Mouse (Mus musculus) liver, embryonic 16.5 days (tissue): Measurements from ENCODE around the gene Krtap2-4. TPM values are rescaled to one million over a fixed set of nuclear protein-coding genes. Genes with fewer than 3 reads are reported as not detected.
"Not testable (repeated sequence)": the region's sequence is repeated elsewhere in the genome, so short reads cannot be mapped to it uniquely, and the experiment has no call there.

Experiments used
- ATAC-seq: fragments of 200-750 bp; cut with Nextera tagmentation; 2 replicates; pipeline ENCODE4 v1.8.0; 2017; ENCODE audit warnings: low read depth, mild to moderate bottlenecking, moderate number of reproducible peaks, moderate library complexity
- H3K27ac ChIP-seq: fragments of 300-500 bp; sonication (generic); 2 replicates; pipeline ENCODE4 v1.5.1; 2014; ENCODE audit warnings: mild to moderate bottlenecking, low read length
- H3K27me3 ChIP-seq: fragments of 300-500 bp; sonication (generic); 2 replicates; pipeline ENCODE4 v1.6.1; 2014; ENCODE audit warnings: low read depth, low read length, mixed read lengths; ENCODE audit not compliant: control insufficient read depth, insufficient read depth
- H3K36me3 ChIP-seq: fragments of 300-500 bp; sonication (generic); 2 replicates; pipeline ENCODE4 v1.6.1; 2014; ENCODE audit warnings: mild to moderate bottlenecking; ENCODE audit not compliant: control insufficient read depth, insufficient read depth
- H3K4me1 ChIP-seq: fragments of 300-500 bp; sonication (generic); 2 replicates; pipeline ENCODE4 v1.6.1; 2014; ENCODE audit warnings: low read depth, low read length, mixed read lengths; ENCODE audit not compliant: control insufficient read depth
- H3K4me2 ChIP-seq: fragments of 300-500 bp; sonication (generic); 2 replicates; pipeline ENCODE4 v1.6.1; 2014; ENCODE audit warnings: low read depth, low read length, mixed read lengths
- H3K4me3 ChIP-seq: fragments of 300-500 bp; sonication (generic); 2 replicates; pipeline ENCODE4 v1.5.1; 2014; ENCODE audit warnings: low read depth, mild to moderate bottlenecking, low read length
- H3K9ac ChIP-seq: fragments of 300-500 bp; sonication (generic); 2 replicates; pipeline ENCODE4 v1.6.1; 2014; ENCODE audit warnings: low read depth, low read length
- H3K9me3 ChIP-seq: fragments of 300-500 bp; sonication (generic); replicated peaks from 2 replicates; pipeline ENCODE4 v1.6.1; 2016; ENCODE audit warnings: low read length; ENCODE audit not compliant: control insufficient read depth
- WGBS: fragments of 180-500 bp; shearing (Covaris S2); extraction: QIAGEN DNeasy Blood & Tissue Kit; methylation state at CpG from one replicate; pipeline ENCODE4 v1.1.7; 2014; ENCODE audit not compliant: insufficient replicate concordance; 5-methylcytosine and 5-hydroxymethylcytosine counted together
- polyA plus RNA-seq: library from polyadenylated mRNA; unstranded; fragments of >200 nt; fragmentation: Nextera tagmentation; extraction: Ambion mirVana; gene quantifications from 2 replicates; pipeline ENCODE4 v1.2.1, GENCODE M21; 2015

Krtap2-4 gene
- polyA plus RNA-seq, 1 experiment from 2014 or later: not detected

DNA sequence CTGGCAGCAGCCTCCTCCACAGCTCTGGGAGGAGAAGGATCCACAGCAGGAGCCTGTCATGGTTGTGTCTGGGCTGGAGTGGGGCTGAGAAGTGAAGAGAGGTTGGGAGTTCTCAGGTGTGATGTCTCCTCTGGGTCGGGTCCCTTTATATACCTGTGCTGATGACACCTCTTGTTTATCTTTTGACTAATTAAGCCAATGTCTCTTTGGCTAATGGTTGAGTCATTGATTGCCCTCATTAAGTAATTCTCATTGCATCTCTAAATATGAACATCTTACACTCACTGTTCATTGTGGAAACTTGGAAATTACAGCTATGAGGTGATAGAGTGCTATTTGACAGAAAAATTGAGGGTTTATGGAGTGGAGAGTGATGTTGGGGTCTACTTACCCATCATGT is 11.4 kb downstream of the Krtap2-4 start, which contains the start of gene Gm11938:
Gene Gm11938, minus strand, starts transcription at position 101 of the 400 bp plus-strand sequence.
- not testable (repeated sequence) for H3K27ac ChIP-seq, H3K4me3 ChIP-seq, H3K9ac ChIP-seq, H3K27me3 ChIP-seq, H3K9me3 ChIP-seq, H3K4me2 ChIP-seq, H3K4me1 ChIP-seq, H3K36me3 ChIP-seq, ATAC-seq
- 36% methylated on average over 1 of the region's 1 CpGs for WGBS

DNA sequence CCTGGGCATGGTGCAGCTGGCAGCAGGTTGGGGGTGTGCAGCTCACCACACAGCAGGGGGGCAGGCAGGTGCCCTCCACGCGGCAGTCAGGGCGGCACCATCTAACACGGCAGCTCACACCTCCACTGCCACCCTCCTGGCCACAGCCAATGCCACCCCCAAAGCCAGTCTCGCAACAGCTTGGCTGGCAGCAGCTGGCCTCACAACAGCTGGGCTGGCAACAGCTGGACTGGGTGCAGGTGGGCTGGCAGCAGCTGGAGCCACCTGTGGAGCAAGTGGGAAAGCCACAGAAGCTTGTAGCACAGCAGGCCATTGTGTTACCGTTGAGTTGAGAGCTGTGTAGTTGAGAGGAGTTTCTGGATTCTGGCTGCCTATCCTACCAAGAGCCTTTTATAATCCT is 16.9 kb downstream of the Krtap2-4 start, which contains the start of gene Krtap9-3:
Gene Krtap9-3, minus strand, starts transcription at position 364 of the 400 bp plus-strand sequence.
- H3K27me3 ChIP-seq, H3K9me3 ChIP-seq, H3K4me1 ChIP-seq, H3K4me3 ChIP-seq, H3K9ac ChIP-seq, H3K4me2 ChIP-seq, H3K36me3 ChIP-seq, ATAC-seq, H3K27ac ChIP-seq: not testable (repeated sequence)
- WGBS: 76% methylated on average over 4 of the region's 6 CpGs

DNA sequence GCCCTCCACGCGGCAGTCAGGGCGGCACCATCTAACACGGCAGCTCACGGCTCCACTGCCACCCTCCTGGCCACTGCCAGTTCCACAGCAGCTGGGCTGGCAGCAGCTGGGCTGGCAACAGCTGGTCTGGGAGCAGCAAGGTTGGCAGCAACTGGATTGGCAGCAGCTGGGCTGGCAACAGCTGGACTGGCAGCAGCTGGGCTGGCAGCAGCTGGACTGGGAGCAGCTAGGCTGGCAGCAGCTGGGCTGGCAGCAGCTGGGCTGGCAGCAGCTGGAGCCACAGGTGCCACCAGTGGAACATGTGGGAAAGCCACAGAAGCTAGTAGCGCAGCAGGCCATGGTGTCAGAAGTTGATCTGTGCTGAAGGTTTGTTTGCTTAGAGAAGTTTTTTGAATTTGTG is 23.7 kb downstream of the Krtap2-4 start, which contains the start of gene Krtap1-3:
Gene Krtap1-3, minus strand, starts transcription at position 359 of the 400 bp plus-strand sequence.
- no peak for ATAC-seq
- Histone ChIP-seq H3K9me3 (no peaks in the 10 kb centered on the region), H3K4me3 (no peak within 1 kb of the TSS), H3K4me2 (no peak within 1 kb of the TSS), H3K27ac (no peak within 1 kb of the TSS), H3K4me1 (no peaks in the 10 kb centered on the region), H3K27me3 (no peaks in the 10 kb centered on the region), H3K9ac (no peak within 1 kb of the TSS), H3K36me3 (no peaks in the 10 kb centered on the region)
- WGBS: 72% methylated on average over 6 of the region's 6 CpGs

DNA sequence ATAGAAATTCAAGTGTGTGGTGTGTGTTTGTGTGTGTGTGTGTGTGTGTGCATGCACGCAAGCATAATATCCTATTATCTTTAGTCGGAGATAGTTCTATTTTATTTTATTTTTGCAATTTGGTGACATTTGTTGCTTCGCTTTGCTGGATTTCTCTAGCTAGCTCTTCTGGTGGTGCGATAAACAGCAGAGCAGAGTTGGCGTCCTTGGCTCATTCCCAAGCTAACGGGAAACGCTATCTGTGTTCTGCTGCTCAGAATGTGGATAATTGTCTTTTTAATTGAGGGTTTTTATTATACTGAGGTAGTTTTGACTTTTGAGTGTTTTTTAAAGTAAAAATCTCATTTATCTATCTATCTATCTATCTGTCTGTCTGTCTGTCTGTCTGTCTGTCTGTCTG is 29.6 kb downstream of the Krtap2-4 start:
- 69% methylated on average over 7 of the region's 7 CpGs for WGBS
- Histone ChIP-seq H3K9ac (no peak overlapping the region), H3K9me3 (no peaks in the 10 kb centered on the region), H3K27me3 (no peaks in the 10 kb centered on the region), H3K27ac (no peak overlapping the region), H3K4me1 (no peaks in the 10 kb centered on the region), H3K4me2 (no peak overlapping the region), H3K36me3 (no peaks in the 10 kb centered on the region), H3K4me3 (no peak overlapping the region)
- ATAC-seq: no peak

DNA sequence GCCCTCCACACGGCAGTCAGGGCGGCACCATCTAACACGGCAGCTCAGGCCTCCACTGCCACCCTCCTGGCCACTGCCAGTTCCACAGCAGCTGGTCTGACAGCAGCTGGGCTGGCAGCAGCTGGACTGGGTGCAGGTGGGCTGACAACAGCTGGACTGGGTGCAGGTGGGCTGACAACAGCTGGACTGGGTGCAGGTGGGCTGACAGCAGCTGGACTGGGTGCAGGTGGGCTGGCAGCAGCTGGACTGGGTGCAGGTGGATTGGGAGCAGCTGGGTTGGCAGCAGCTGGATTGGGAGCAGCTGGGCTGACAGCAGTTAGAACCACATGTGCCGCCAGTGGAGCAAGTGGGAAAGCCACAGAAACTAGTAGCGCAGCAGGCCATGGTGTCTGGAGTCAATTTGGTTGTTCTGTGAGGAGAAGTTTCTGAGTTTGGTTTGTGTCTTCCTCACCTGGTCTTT is 31.4 kb downstream of the Krtap2-4 start, which contains the start of gene Krtap1-4:
Gene Krtap1-4, minus strand, starts transcription at position 410 of the 460 bp plus-strand sequence.
- 67% methylated on average over 5 of the region's 5 CpGs for WGBS
- H3K27ac ChIP-seq: no peak within 1 kb of the TSS
- H3K9me3 ChIP-seq: no peaks in the 10 kb centered on the region
- no peak for ATAC-seq
- H3K36me3 ChIP-seq: no peaks in the 10 kb centered on the region
- H3K4me2 ChIP-seq: no peak within 1 kb of the TSS
- H3K4me1 ChIP-seq: no peaks in the 10 kb centered on the region
- no peak within 1 kb of the TSS for H3K9ac ChIP-seq
- H3K4me3 ChIP-seq: no peak within 1 kb of the TSS
- H3K27me3 ChIP-seq: no peaks in the 10 kb centered on the region

DNA sequence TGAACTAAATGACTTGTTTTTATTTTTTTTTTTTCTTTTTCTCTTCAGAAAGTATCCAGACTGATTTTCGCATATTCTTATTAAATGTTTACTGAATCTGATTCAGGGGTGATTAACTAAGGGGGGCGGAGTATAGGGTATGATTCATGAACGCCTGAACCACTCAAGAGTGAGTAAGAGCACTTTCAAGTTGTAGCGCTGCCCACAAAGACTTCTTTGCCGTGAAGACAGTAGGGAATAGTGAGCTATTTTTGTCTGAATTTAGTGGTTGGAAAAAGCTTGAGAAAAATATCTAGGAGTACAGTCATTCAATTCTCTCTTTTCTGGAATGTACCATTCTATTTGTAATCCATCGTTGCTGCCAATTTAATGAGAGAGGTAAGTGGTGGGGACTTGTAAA is 33.1 kb downstream of the Krtap2-4 start:
- Histone ChIP-seq H3K27ac (no peak overlapping the region), H3K4me2 (no peak overlapping the region), H3K4me1 (no peaks in the 10 kb centered on the region), H3K27me3 (no peaks in the 10 kb centered on the region), H3K36me3 (no peaks in the 10 kb centered on the region), H3K9ac (no peak overlapping the region), H3K4me3 (no peak overlapping the region), H3K9me3 (no peaks in the 10 kb centered on the region)
- WGBS: 60% methylated on average over 6 of the region's 6 CpGs
- ATAC-seq: no peak

DNA sequence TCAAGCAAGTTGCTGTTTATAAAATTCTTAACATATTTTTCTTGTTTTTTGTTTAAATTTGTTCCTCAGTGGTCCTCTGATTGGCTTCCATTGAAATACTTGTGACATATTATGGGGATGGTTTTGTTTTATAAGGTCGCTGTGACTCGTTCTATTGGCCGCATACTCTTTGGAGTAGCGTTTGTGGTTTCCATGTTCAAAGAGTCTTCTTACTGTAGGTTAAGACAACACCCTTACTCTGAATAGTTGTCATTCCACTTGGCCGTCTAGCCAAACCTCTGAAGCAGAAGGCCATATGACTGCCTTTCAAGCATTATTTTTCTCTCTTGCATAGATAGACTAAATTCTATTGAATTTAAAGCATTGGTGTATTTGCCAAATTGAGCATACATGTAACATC is 33.6 kb downstream of the Krtap2-4 start:
- WGBS: 72% methylated on average over 5 of the region's 5 CpGs
- H3K4me2 ChIP-seq: no peak overlapping the region
- no peak for ATAC-seq
- H3K36me3 ChIP-seq: no peaks in the 10 kb centered on the region
- no peaks in the 10 kb centered on the region for H3K9me3 ChIP-seq
- no peaks in the 10 kb centered on the region for H3K4me1 ChIP-seq
- H3K4me3 ChIP-seq: no peak overlapping the region
- H3K27me3 ChIP-seq: no peaks in the 10 kb centered on the region
- H3K9ac ChIP-seq: no peak overlapping the region
- no peak overlapping the region for H3K27ac ChIP-seq

DNA sequence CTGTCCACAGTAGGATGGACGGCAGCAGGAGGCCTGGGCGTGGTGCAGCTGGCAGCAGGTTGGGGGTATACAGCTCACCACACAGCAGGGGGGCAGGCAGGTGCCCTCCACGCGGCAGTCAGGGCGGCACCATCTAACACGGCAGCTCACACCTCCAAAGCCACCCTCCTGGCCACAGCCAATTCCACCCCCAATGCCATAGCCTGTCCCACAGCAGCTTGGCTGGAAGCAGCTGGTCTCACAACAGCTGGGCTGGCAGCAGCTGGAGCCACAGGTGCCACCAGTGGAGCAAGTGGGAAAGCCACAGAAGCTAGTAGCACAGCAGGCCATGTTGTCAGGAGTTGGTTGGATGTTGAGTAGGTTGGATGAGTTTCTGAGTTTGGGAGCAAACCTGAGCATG is 34.0 kb downstream of the Krtap2-4 start, which contains the start of gene Krtap1-5:
Gene Krtap1-5, minus strand, starts transcription at position 381 of the 400 bp plus-strand sequence.
- 77% methylated on average over 6 of the region's 6 CpGs for WGBS
- Histone ChIP-seq H3K27ac (no peak within 1 kb of the TSS), H3K36me3 (no peaks in the 10 kb centered on the region), H3K4me2 (no peak within 1 kb of the TSS), H3K4me1 (no peaks in the 10 kb centered on the region), H3K27me3 (no peaks in the 10 kb centered on the region), H3K4me3 (no peak within 1 kb of the TSS), H3K9me3 (no peaks in the 10 kb centered on the region), H3K9ac (no peak within 1 kb of the TSS)
- ATAC-seq: no peak

DNA sequence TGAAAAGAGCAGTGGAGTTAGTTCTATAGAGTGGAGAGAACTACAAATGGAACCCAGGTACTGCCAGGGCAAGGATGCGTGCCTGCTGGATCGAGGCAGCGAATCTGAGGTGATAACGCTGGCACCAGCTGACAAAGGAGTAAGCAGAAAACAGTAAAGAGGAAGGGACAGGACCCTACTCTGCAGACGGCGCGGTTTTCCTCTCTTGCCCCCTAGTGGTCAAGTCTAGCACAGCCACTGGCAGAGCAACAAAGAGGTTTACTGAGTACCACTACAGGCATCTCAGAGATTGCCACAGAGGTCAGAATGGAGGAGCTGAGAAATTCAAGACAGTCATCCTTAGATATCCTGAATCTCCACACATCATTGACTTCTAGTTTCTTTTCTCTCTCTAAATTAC is 40.5 kb downstream of the Krtap2-4 start:
- ATAC-seq: no peak
- H3K4me2 ChIP-seq: no peak overlapping the region
- WGBS: 5% methylated on average over 7 of the region's 7 CpGs

More for the DNA sequence above, 40.5 kb downstream of the Krtap2-4 start:
- Histone ChIP-seq H3K27me3 (no peaks in the 10 kb centered on the region), H3K27ac (no peak overlapping the region), H3K36me3 (no peaks in the 10 kb centered on the region), H3K9me3 (no peaks in the 10 kb centered on the region), H3K4me1 (no peaks in the 10 kb centered on the region), H3K9ac (no peak overlapping the region), H3K4me3 (no peak overlapping the region)
